Mouse (Mus musculus) forelimb bud, embryonic 11.5 days (tissue): ENCODE measurements around the gene Erp27.

Source experiments
- DNase-seq: peaks from one replicate; pipeline ENCODE4 v3.0.0-alpha.2; 2012; ENCODE audit warnings: low read depth, low spot score

Gene Erp27

GRCm38 (mm10) chr6:136939326-136940187 is 17.6 kb upstream of the Erp27 start:
- DNase-seq: no peak

GRCm38 (mm10) chr6:136938331-136939126 is 16.5 kb upstream of the Erp27 start:
- no peak for DNase-seq

- no peak for DNase-seq
Measured at GRCm38 (mm10) chr6:136937117-136937516, 15.1 kb upstream of the Erp27 start.

- no peak for DNase-seq
Measured at GRCm38 (mm10) chr6:136936361-136936760, 14.4 kb upstream of the Erp27 start.

- DNase-seq: no peak
Measured at GRCm38 (mm10) chr6:136935233-136935632, 13.3 kb upstream of the Erp27 start.

GRCm38 (mm10) chr6:136934068-136934467 is 12.1 kb upstream of the Erp27 start:
- DNase-seq: no peak

- DNase-seq: no peak
Measured at GRCm38 (mm10) chr6:136931246-136931645, 9.3 kb upstream of the Erp27 start.

GRCm38 (mm10) chr6:136930677-136931076 is 8.7 kb upstream of the Erp27 start:
- no peak for DNase-seq

GRCm38 (mm10) chr6:136927626-136928025 is 5.6 kb upstream of the Erp27 start:
- DNase-seq: no peak

- DNase-seq: no peak
Measured at GRCm38 (mm10) chr6:136925049-136925448, 3.1 kb upstream of the Erp27 start.

GRCm38 (mm10) chr6:136923532-136923931 is 1.6 kb upstream of the Erp27 start, which contains the start of gene Pde6h:
Pde6h (plus strand) TSS chr6:136923832.
- no peak for DNase-seq

- DNase-seq: no peak
Measured at GRCm38 (mm10) chr6:136922871-136923270, 891 bp upstream of the Erp27 start.

- no peak for DNase-seq
Measured at GRCm38 (mm10) chr6:136921601-136922000, 379 bp downstream of the Erp27 start.

- DNase-seq: peak; percentile 31
Measured at GRCm38 (mm10) chr6:136920320-136921257, 1.4 kb downstream of the Erp27 start.

- peak; percentile 61 for DNase-seq
Measured at GRCm38 (mm10) chr6:136917885-136918284, 4.1 kb downstream of the Erp27 start.

- no peak for DNase-seq
Measured at GRCm38 (mm10) chr6:136915721-136916395, 6.1 kb downstream of the Erp27 start.

- no peak for DNase-seq
Measured at GRCm38 (mm10) chr6:136914234-136914633, 7.7 kb downstream of the Erp27 start.

GRCm38 (mm10) chr6:136913384-136914126 is 8.4 kb downstream of the Erp27 start:
- peak; percentile 55 for DNase-seq

- DNase-seq: no peak
Measured at GRCm38 (mm10) chr6:136912751-136913265, 9.2 kb downstream of the Erp27 start.
